Mouse (Mus musculus): Measurements from ENCODE around the gene Ift122. TPM values are rescaled to one million over a fixed set of nuclear protein-coding genes. Genes with fewer than 3 reads are reported as not detected.

Ift122 gene
- polyA plus RNA-seq (2014; fragmentation: Illumina TruSeq; extraction: RNeasy Lipid Tissue Mini Kit (QIAGEN cat#74804); ENCODE audit: low read depth, low replicate concordance), result 7.2 TPM

GRCm38 (mm10) chr6:115853091-115853813 lies at the start of gene Ift122, which contains the start of gene Mbd4:
TSS of gene Ift122 (plus strand) at chr6:115853470.
TSS of gene Mbd4 (minus strand) at chr6:115853371.

GRCm38 (mm10) chr6:115808488-115809231 lies 44.6 kb upstream of the Ift122 start, which contains the start of gene Rpl32:
TSS of gene Rpl32 (minus strand) at chr6:115808747.

GRCm38 (mm10) chr6:115838161-115838597 lies 15.1 kb upstream of the Ift122 start, which contains the start of gene Efcab12:
TSS of gene Efcab12 (minus strand) at chr6:115838412.

GRCm38 (mm10) chr6:115931639-115932038 lies 78.4 kb downstream of the Ift122 start, which contains the start of gene Rho:
TSS of gene Rho (plus strand) at chr6:115931748.

GRCm38 (mm10) chr6:115944638-115945037 lies 91.4 kb downstream of the Ift122 start, which contains the start of gene H1foo:
TSS of gene H1foo (plus strand) at chr6:115944938.

Other genes starting within 250 kb of the Ift122 start
- 130 TPM for gene Raf1, start 176.8 kb upstream of the Ift122 start, polyA plus RNA-seq (2014; fragmentation: Illumina TruSeq; extraction: RNeasy Lipid Tissue Mini Kit (QIAGEN cat#74804); ENCODE audit: low read depth, low replicate concordance)
- gene Tmem40, start 91.1 kb upstream of the Ift122 start, polyA plus RNA-seq (2014; fragmentation: Illumina TruSeq; extraction: RNeasy Lipid Tissue Mini Kit (QIAGEN cat#74804); ENCODE audit: low read depth, low replicate concordance), result not detected
- 50.8 TPM for gene Cand2, start 78.9 kb upstream of the Ift122 start, polyA plus RNA-seq (2014; fragmentation: Illumina TruSeq; extraction: RNeasy Lipid Tissue Mini Kit (QIAGEN cat#74804); ENCODE audit: low read depth, low replicate concordance)
- 806 TPM for gene Rpl32, start 44.7 kb upstream of the Ift122 start, polyA plus RNA-seq (2014; fragmentation: Illumina TruSeq; extraction: RNeasy Lipid Tissue Mini Kit (QIAGEN cat#74804); ENCODE audit: low read depth, low replicate concordance)
- 0.16 TPM for gene Efcab12, start 15.1 kb upstream of the Ift122 start, polyA plus RNA-seq (2014; fragmentation: Illumina TruSeq; extraction: RNeasy Lipid Tissue Mini Kit (QIAGEN cat#74804); ENCODE audit: low read depth, low replicate concordance)
- gene Mbd4, start 99 bp upstream of the Ift122 start, polyA plus RNA-seq (2014; fragmentation: Illumina TruSeq; extraction: RNeasy Lipid Tissue Mini Kit (QIAGEN cat#74804); ENCODE audit: low read depth, low replicate concordance), result 1.8 TPM
- gene Rho, start 78.3 kb downstream of the Ift122 start, polyA plus RNA-seq (2014; fragmentation: Illumina TruSeq; extraction: RNeasy Lipid Tissue Mini Kit (QIAGEN cat#74804); ENCODE audit: low read depth, low replicate concordance), result 0.26 TPM
- not detected for gene H1foo, start 91.5 kb downstream of the Ift122 start, polyA plus RNA-seq (2014; fragmentation: Illumina TruSeq; extraction: RNeasy Lipid Tissue Mini Kit (QIAGEN cat#74804); ENCODE audit: low read depth, low replicate concordance)
- 101 TPM for gene Plxnd1, start 141.5 kb downstream of the Ift122 start, polyA plus RNA-seq (2014; fragmentation: Illumina TruSeq; extraction: RNeasy Lipid Tissue Mini Kit (QIAGEN cat#74804); ENCODE audit: low read depth, low replicate concordance)

Data from heart, adult 10 weeks (tissue).